Mouse (Mus musculus): Measurements from ENCODE around the gene Gdpd3.
A peak's percentile ranks its signal among the peaks of the same experiment; 100 is the strongest.
"Not testable (repeated sequence)": the region's sequence is repeated elsewhere in the genome, so short reads cannot be mapped to it uniquely, and the experiment has no call there.

The Gdpd3 gene

DNA sequence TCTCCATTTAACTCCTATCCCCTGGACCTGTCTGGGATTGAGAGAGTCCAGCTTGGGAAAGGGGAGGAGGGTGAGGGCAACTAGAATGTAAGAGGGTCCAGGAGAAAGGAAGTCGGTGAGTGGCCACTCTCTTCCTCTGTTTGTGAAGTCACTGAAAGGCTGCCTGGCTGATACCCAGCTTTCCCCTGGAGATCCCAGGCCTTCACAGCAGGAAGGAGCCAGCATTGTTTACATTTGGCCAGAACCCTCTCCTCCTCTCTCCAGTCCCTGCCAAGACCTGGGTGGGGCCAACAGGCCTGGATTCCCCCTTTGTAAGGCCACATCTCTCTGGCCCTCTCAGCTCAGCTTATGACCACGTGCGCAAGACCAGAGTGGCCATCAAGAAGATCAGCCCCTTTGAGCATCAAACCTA, 5.7 kb upstream of the Gdpd3 start:
- peak; percentile 7 for DNase-seq (ENCODE audit: low read depth, low spot score)

DNA sequence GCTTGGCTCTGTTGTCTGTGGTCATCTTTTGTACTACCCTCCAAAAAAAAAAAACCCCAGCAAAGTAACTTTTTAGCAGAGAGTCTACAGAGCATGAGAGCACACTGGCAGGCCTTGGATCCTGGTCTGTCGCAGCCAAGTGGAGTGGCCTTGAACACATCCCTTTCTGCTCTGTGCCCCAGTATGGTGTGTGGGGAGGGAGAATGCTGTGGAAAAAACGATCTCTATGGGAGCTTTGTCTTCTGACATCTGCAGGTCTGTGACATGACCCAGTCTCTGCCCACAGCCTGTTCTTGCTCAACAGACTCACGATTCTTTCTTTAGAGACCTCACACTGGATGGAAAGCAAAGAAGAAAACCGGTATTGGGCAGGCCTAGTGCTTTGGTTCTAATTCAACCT, 5.2 kb upstream of the Gdpd3 start:
- DNase-seq (ENCODE audit: low read depth, low spot score), result no peak

DNA sequence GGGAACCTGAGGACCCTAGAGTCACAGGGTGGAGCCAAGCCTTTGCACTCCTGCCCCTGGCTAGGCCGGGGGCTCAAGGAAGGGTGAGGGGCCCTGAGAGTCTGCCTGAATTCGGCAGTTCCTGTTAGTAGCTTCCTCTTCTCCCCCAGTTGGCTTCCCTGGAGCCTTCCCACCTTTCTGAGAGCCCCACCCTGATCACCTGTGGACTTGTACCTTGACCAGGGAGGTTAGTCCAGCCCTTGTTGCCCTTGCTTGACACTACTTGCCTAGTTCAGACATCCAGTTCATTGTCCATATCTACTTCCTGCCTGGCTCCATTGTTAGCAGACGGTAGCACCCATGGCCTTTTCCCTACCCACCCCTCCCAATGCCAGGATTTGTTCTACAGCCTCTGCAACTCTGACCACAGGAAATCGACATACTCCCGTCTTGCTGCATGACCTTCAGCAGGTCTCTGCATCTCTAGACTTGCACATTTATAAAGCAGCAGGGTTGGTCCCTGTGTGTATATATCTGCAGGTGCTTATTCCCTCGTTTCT, 4.5 kb upstream of the Gdpd3 start:
- DNase-seq (ENCODE audit: low read depth, low spot score), result no peak

DNA sequence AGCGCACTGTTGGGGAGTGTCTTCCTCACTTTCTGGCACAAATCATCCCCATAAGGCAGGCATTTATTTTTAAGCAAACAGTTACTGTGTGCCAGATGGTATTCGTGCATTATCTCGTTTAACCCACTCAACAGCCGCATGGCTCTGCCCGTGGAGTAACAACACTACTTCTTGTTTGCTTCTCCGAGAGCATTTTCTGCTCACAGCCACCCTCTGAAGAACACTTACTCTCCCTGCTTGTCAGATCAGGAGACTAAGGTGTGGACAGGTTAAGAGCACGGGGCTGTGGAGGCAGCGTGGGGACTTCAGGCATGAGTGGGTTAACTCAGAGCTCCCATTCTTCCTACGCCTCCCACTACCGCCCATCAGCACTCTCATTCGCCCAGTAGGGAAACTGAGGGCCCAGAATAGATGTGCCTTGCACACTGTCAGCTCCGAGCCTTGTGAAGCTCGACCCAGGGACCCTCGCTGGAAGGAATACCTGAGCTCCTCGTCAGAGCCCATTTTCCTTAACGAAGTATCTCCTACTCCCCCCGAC, 3.6 kb upstream of the Gdpd3 start:
- no peak for DNase-seq (ENCODE audit: low read depth, low spot score)

DNA sequence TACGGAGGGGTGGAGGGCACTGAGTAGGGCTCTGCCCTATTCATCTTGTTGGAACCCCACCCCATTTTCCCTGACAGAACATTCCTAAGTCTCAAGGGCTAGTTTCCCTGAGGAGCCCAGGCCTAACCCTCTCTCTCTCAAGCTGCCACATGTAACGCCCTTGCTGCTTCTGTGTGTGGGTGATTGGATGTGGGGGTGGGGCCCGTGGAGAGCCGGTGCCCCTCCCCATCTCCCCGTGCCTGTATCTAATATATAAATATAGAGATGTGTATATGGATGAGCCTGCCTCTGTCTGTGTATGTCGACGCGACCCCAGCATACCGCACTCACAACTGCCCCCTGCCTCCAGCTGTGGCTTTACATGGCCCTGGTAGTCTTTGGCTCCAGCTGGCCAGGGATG, 594 bp upstream of the Gdpd3 start:
- no peak for DNase-seq (ENCODE audit: low read depth, low spot score)

- DNase-seq (ENCODE audit: low read depth, low spot score), result no peak
These were observed 867 bp downstream of the Gdpd3 start for GRCm38 (mm10) chr7:126767001-126767400.

GRCm38 (mm10) chr7:126770784-126771183, 4.7 kb downstream of the Gdpd3 start:
- DNase-seq (ENCODE audit: low read depth, low spot score), result no peak

DNA sequence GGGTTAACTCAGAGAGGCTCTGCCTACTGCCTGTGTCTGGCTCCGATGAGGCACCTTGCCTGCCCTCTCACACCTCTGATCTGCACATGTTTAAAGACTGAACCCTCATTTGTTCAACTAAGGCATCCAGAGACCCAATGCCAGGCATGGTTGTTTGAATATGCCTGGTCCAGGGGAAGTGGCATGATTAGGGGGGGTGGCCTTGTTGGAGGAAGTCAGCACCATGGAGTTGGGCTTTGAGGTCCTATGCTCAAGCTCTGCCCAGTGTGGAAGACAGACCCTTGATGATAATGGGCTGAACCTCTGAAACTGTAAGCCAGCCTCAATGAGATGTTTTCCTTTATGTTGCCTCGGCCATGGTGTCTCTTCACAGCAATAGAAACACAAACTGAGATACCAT, 7.2 kb downstream of the Gdpd3 start:
- DNase-seq (ENCODE audit: low read depth, low spot score), result no peak

- DNase-seq (ENCODE audit: low read depth, low spot score), result peak; percentile 58
These were observed 8.3 kb downstream of the Gdpd3 start for GRCm38 (mm10) chr7:126774463-126774862.

GRCm38 (mm10) chr7:126775185-126775977, 9.2 kb downstream of the Gdpd3 start:
- DNase-seq (ENCODE audit: low read depth, low spot score), result peak; percentile 48

- no peak for DNase-seq (ENCODE audit: low read depth, low spot score)
These were observed 9.8 kb downstream of the Gdpd3 start for GRCm38 (mm10) chr7:126775978-126776234.

DNA sequence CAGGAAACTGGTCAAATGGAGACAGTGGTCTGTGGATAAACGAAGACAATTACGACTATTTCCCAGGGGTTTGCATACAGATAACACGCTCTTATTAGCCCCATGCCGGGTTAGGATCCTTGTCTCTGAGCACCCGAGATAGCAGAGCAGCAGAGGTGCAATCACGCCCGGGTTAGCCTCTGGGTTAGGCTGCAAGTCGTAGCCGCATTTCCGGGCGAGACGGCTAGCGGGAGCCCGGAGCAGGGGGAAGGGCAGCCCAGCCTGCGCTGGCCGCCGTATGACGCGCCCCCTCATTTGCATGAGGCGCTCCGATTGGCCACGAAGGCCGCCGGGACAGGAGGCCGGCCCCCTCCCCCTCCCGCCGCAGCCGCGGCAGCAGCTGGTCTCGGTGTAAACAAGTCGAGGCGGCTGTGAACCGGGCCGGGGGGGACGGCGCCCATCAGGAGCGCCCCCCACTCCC, 10.5 kb downstream of the Gdpd3 start, which contains the start of gene Ypel3:
Gene Ypel3 (plus strand): TSS at position 358 of the 460 bp plus-strand sequence.
- peak; percentile 95 for DNase-seq (ENCODE audit: low read depth, low spot score)

GRCm38 (mm10) chr7:126777476-126777875, 11.3 kb downstream of the Gdpd3 start:
- DNase-seq (ENCODE audit: low read depth, low spot score), result peak; percentile 29

DNA sequence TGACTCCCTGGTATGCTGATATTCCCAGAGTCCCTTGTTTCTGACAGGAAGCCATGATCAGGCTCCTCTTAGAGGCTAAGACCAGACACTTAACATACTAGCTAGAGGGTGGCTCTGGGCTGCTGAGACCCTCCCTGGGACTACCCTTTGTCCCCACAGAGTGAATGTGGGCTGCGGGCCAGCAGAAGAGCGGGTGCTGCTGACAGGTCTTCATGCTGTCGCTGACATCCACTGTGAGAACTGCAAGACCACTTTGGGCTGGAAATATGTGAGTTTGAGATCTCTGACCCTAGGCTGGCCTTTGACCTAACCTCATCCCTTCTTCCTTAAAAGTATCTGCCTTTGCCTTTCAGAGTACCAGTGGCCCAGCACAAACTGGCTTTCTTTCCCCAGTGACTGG, 12.0 kb downstream of the Gdpd3 start:
- no peak for DNase-seq (ENCODE audit: low read depth, low spot score)

DNA sequence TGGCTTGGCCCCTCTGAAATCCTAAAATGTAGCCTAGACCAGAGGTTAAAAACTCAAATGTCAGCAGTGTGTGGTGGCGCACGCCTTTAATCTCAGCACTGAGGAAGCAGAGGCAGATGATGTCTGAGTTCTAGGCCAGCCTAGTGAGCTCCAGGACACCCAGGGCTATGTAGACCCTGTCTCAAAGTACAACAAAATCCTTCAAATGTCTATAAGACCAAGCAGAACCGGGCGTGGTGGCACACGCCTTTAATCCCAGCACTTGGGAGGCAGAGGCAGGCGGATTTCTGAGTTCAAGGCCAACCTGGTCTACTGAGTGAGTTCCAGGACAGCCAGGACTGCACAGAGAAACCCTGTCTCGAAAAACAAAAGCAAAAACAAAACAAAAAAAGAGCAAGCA, 13.0 kb downstream of the Gdpd3 start:
- not testable (repeated sequence) for DNase-seq (ENCODE audit: low read depth, low spot score)

DNA sequence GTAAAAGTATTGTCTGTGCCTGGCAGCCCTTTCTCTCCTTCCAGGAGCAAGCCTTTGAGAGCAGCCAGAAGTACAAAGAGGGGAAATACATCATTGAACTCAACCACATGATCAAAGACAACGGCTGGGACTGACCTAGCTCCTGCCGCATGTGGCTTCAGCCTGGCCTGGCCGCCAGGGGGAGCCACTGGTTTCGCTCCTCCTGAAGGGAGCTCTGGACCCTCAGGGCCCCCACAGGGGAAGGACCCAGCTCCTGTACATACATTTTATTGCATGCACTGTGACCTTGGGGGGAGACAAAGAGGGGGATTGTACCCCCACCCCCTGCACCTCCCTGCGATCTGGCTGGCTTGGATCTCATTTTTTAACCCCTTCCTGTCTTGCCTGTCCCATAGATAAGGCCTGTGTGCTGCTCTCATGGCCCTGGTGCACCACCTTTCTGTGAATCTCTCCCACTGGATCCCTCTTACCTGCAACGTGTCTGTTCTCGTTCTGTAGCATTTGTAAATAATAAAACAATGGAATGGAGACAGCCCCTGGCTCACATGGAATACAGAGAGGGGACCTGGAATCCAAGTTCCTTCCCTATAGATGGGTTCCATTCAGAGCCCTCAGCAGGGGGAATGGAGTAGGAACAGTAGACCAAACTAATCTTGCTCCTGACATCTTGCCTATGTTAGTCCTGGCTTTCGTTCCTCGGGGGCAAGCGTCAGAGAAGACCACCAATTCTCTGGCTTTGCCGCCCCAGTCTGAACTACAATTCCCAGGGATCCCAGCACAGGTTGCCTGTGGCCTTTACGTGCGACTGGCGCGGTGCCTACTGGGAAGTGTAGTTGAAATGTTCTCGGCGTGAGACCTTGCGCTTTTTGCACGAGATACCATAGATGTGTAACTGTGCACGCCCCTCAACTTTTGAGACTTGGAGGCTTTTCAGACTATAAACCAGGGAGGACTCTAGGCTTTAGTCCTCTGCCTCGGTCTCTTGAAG, 14.1 kb downstream of the Gdpd3 start:
- DNase-seq (ENCODE audit: low read depth, low spot score), result peak; percentile 88

GRCm38 (mm10) chr7:126780971-126781635, 15.0 kb downstream of the Gdpd3 start, which contains the start of gene Tbx6:
Gene Tbx6, plus strand, starts transcription at chr7:126781483.
- DNase-seq (ENCODE audit: low read depth, low spot score), result no peak

DNA sequence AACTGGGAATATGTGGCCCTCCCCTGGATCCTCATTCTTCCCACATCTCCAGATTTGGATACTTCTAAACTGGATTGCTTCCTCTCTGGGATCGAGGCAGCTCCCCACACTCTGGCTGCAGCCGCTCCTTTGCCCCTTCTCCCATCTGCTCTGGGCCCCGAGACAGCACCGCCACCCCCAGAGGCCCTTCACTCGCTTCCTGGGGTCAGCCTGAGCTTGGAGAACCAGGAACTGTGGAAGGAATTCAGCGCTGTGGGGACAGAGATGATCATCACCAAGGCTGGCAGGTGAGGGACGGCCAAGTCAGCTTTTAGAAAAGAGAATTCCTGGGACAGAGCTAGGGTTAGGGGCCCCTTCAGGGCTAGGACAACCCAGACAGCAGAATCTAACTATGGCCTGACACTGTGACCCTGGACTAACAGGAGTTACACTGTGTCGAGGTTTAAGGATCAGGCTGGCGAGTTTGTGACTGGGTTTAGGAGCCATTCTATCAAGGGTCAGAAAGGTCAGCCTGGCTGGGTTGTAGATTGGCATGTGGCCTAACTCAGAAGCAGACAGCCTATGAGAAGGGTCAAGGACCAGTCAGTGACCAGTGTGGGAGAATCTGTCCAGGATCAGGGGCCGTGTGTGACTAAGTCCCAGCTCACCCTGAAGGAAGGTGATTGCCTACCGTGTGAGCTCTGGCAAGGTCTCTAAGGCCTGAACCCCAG, 15.7 kb downstream of the Gdpd3 start:
- no peak for DNase-seq (ENCODE audit: low read depth, low spot score)

GRCm38 (mm10) chr7:126782693-126783092, 16.6 kb downstream of the Gdpd3 start:
- DNase-seq (ENCODE audit: low read depth, low spot score), result no peak

DNA sequence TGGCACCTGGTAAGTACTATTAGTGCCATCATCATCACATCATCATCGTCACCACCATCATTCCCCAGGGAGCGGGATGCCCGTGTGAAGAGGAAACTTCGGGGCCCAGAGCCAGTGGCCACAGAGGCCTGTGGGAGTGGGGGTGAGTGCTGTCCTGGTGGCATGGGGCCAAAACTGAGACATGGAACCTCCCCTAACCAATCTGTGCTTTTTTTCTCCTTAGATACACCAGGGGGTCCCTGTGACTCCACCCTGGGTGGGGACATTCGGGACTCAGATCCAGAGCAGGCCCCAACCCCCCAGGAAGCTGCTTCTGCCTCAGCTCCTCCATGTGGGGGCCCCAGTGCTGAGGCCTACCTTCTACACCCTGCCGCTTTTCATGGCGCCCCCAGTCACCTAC, 18.3 kb downstream of the Gdpd3 start:
- DNase-seq (ENCODE audit: low read depth, low spot score), result no peak

DNA sequence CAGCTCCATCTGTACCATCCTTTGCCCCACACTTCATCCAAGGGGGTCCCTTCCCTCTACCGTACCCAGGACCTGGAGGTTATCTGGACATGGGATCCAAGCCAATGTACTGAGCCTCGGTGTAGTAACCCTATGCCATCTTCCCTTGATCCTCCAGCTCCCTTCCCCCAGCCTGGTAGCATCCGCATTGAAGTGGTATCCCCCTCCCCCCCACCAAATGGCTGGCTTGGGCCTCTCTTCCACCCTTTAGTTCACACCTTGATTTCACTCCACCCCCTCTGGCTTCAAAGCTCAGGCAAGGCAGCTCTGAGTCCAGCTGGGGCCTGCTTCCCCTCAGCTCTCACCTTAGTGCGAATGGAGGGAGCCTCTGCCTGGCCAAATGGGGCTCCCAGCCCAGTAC, 18.9 kb downstream of the Gdpd3 start:
- no peak for DNase-seq (ENCODE audit: low read depth, low spot score)

All from CD4-positive, CD25-positive, alpha-beta regulatory T cell, adult 2 months (primary cell).